Mouse (Mus musculus) heart, postnatal 0 days (tissue): ENCODE results near the gene Prl2c5.
"Not testable (repeated sequence)": the region's sequence is repeated elsewhere in the genome, so short reads cannot be mapped to it uniquely, and the experiment has no call there.

Source experiments
- CTCF ChIP-seq: IDR thresholded peaks from 2 replicates; pipeline ENCODE4 v1.5.1; 2016; ENCODE audit warnings: antibody characterized with exemption, control low read depth, low read depth
- EP300 ChIP-seq: IDR thresholded peaks from 2 replicates; pipeline ENCODE4 v1.6.1; 2016; ENCODE audit warnings: antibody characterized with exemption, low read depth

DNA sequence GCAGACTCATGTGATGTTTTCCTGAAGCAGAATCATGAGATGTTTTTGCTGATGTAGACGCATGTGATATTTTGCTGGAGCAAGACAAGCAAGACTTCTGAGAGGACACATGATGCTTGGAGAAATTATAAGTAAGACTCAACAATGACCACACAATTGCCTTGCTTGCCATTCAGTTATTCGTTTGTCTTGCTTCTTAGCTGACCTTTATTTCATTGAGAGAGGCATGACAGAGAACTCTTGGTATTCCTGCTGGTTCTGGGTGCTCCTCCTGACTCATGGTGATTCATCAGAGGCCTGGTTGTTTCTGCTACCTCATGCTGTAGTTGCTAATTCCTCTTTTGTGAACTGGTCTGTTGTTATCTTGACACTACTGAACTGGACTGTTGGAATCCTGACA is 13.9 kb upstream of the Prl2c5 start:
- not testable (repeated sequence) for TF ChIP-seq EP300, CTCF
